9 mouse cellular contexts compared by ENCODE assay signal in genomic region chr3:60320213-60320936, GRCm38 (mm10).
DNase-seq lines count a peak whose midpoint lies in the region; ATAC-seq lines count a peak whose summit lies in the region.
"Had no signal": no experiment of that assay in that cellular context is flagged by ENCODE, and none has a peak within 500 bp of the region (broad histone marks: within the 10 kb centered on the region; RNA-seq: fewer than 3 reads in every experiment).

No protein-coding gene starts in this region.

- no peak overlapping the region for H3K9ac ChIP-seq in midbrain, embryonic 13.5 days (replicated peaks)

- H3K4me3 ChIP-seq in midbrain, embryonic 13.5 days (replicated peaks) = no peak overlapping the region

- no peak overlapping the region for H3K27ac ChIP-seq in midbrain, embryonic 13.5 days
- H3K27ac ChIP-seq: kidney, postnatal 0 days had no signal

- ATAC-seq in granulocyte monocyte progenitor cell, adult 5-6 weeks (replicated peaks; ENCODE audit: poor library complexity, severe bottlenecking) = peak; percentile 97
- no peak for ATAC-seq in midbrain, embryonic 13.5 days

- DNase-seq in heart, adult 11 months = peak; percentile 88
- DNase-seq in heart, postnatal 4 days = no peak
- peak; percentile 39 for DNase-seq in lung, postnatal 25 days (ENCODE audit: low spot score)
- DNase-seq in thymus, adult 18-20 months = peak; percentile 10 to 30
- DNase-seq in cerebellum, adult 8-10 months = no peak
- DNase-seq in frontal cortex, postnatal 10 days (ENCODE audit: low spot score in 2 of 2) = no peak

- H3K4me1 ChIP-seq in midbrain, embryonic 13.5 days (replicated peaks) = no peaks in the 10 kb centered on the region

- no peak overlapping the region for H3K4me2 ChIP-seq in midbrain, embryonic 13.5 days (replicated peaks)

- no peaks in the 10 kb centered on the region for H3K27me3 ChIP-seq in midbrain, embryonic 13.5 days

- no peaks in the 10 kb centered on the region for H3K9me3 ChIP-seq in midbrain, embryonic 13.5 days

- no peaks in the 10 kb centered on the region for H3K36me3 ChIP-seq in midbrain, embryonic 13.5 days

- WGBS in midbrain, embryonic 13.5 days = 31% methylated on average over 1 of the region's 1 CpGs

Comparison
In these comparisons a context has a peak if more than half of its experiments do, and no peak if none do; other contexts are left out.
1. DNase-seq: peak in heart, adult 11 months (single experiment), lung, postnatal 25 days (single experiment) and thymus, adult 18-20 months (2 of 2); none in heart, postnatal 4 days (single experiment), cerebellum, adult 8-10 months (single experiment) and frontal cortex, postnatal 10 days (0 of 2).